Mouse (Mus musculus) lung, embryonic 14.5 days (tissue): ENCODE measurements around the gene Slc25a42. TPM values are rescaled to one million over a fixed set of nuclear protein-coding genes. Genes with fewer than 3 reads are reported as not detected.

ENCODE experiments used
- ATAC-seq: fragments of 200-750 bp; cut with Nextera tagmentation; 2 replicates; pipeline ENCODE4 v1.8.0; 2017; ENCODE audit warnings: mild to moderate bottlenecking, moderate TSS enrichment, moderate library complexity; ENCODE audit not compliant: insufficient read depth
- DNase-seq: peaks from one replicate; pipeline ENCODE4 v3.0.0-alpha.2; 2015
- H3K27ac ChIP-seq: fragments of 300-500 bp; sonication (generic); 2 replicates; pipeline ENCODE4 v1.5.1; 2014; ENCODE audit warnings: low read depth, mild to moderate bottlenecking, moderate library complexity
- H3K27me3 ChIP-seq: fragments of 300-500 bp; sonication (generic); 2 replicates; pipeline ENCODE4 v1.6.1; 2014; ENCODE audit warnings: low read length, control low read depth; ENCODE audit not compliant: insufficient read depth
- H3K36me3 ChIP-seq: fragments of 300-500 bp; sonication (generic); 2 replicates; pipeline ENCODE4 v1.6.1; 2014; ENCODE audit warnings: control low read depth; ENCODE audit not compliant: insufficient read depth
- H3K4me1 ChIP-seq: fragments of 300-500 bp; sonication (generic); 2 replicates; pipeline ENCODE4 v1.6.1; 2014; ENCODE audit warnings: antibody characterized with exemption, control low read depth; ENCODE audit not compliant: insufficient read depth
- H3K4me2 ChIP-seq: fragments of 300-500 bp; sonication (generic); 2 replicates; pipeline ENCODE4 v1.6.1; 2014; ENCODE audit warnings: mild to moderate bottlenecking
- H3K4me3 ChIP-seq: fragments of 300-500 bp; sonication (generic); 2 replicates; pipeline ENCODE4 v1.5.1; 2014; ENCODE audit warnings: low read depth, low read length
- H3K9ac ChIP-seq: fragments of 300-500 bp; sonication (generic); 2 replicates; pipeline ENCODE4 v1.6.1; 2014
- H3K9me3 ChIP-seq: fragments of 300-500 bp; sonication (generic); 2 replicates; pipeline ENCODE4 v1.6.1; 2016; ENCODE audit warnings: low read depth, low read length, control low read depth
- CTCF ChIP-seq: IDR thresholded peaks from 2 replicates; pipeline ENCODE4 v1.5.1; 2016; ENCODE audit warnings: antibody characterized with exemption, low read depth
- WGBS: fragments of 180-500 bp; shearing (Covaris S2); extraction: QIAGEN DNeasy Blood & Tissue Kit; methylation state at CpG from one replicate; pipeline ENCODE4 v1.1.7; 2014; 5-methylcytosine and 5-hydroxymethylcytosine counted together
- polyA plus RNA-seq: library from polyadenylated mRNA; unstranded; fragments of >200 nt; fragmentation: Nextera tagmentation; extraction: Ambion mirVana; gene quantifications from 2 replicates; pipeline ENCODE4 v1.2.1, GENCODE M21; 2014

Slc25a42 gene
- polyA plus RNA-seq, 1 experiment from 2014 or later = 3.2 TPM

- no peaks in the 10 kb centered on the region for H3K9me3 ChIP-seq
- no peaks in the 10 kb centered on the region for H3K27me3 ChIP-seq
- ATAC-seq (no peak), DNase-seq (no peak)
- H3K4me1 ChIP-seq = no peaks in the 10 kb centered on the region
- no peak overlapping the region for H3K9ac ChIP-seq
- 52% methylated on average over 5 of the region's 5 CpGs for WGBS
- no peak overlapping the region for H3K4me3 ChIP-seq
- H3K4me2 ChIP-seq = no peak overlapping the region
- H3K27ac ChIP-seq = no peak overlapping the region
- TF ChIP-seq CTCF = no peak
- no peaks in the 10 kb centered on the region for H3K36me3 ChIP-seq
Observed at GRCm38 (mm10) chr8:70215092-70215491, 3.0 kb upstream of the Slc25a42 start.

- Histone ChIP-seq H3K9me3 (no peaks in the 10 kb centered on the region), H3K4me2 (no peak overlapping the region), H3K36me3 (no peaks in the 10 kb centered on the region), H3K4me3 (no peak overlapping the region), H3K4me1 (no peaks in the 10 kb centered on the region), H3K27me3 (no peaks in the 10 kb centered on the region), H3K9ac (no peak overlapping the region), H3K27ac (no peak overlapping the region)
- WGBS = 63% methylated on average over 3 of the region's 3 CpGs
- no peak for DNase-seq
- ATAC-seq = no peak
- no peak for TF ChIP-seq CTCF
Observed at GRCm38 (mm10) chr8:70214411-70214810, 2.3 kb upstream of the Slc25a42 start.

- DNase-seq = no peak
- peak overlapping the region; percentile 53 for H3K9ac ChIP-seq
- ATAC-seq = no peak
- peak overlapping the region; percentile 91 for H3K4me2 ChIP-seq
- H3K27ac ChIP-seq = 0 out of 2 replicates have a peak overlapping the region, but pooled peaks have one; percentile 31
- H3K4me1 ChIP-seq = no peaks in the 10 kb centered on the region
- no peak for TF ChIP-seq CTCF
- H3K9me3 ChIP-seq = no peaks in the 10 kb centered on the region
- WGBS = 2% methylated on average over 31 of the region's 31 CpGs
- H3K4me3 ChIP-seq = peak overlapping the region; percentile 58
- no peaks in the 10 kb centered on the region for H3K27me3 ChIP-seq
- no peaks in the 10 kb centered on the region for H3K36me3 ChIP-seq
Observed at GRCm38 (mm10) chr8:70211726-70212111, 386 bp downstream of the Slc25a42 start.

GRCm38 (mm10) chr8:70211275-70211674, 830 bp downstream of the Slc25a42 start:
- no peak for ATAC-seq
- H3K4me2 ChIP-seq = peak overlapping the region; percentile 91
- H3K9me3 ChIP-seq = no peaks in the 10 kb centered on the region
- WGBS = 86% methylated on average over 1 of the region's 1 CpGs
- no peak for DNase-seq
- peak overlapping the region; percentile 58 for H3K4me3 ChIP-seq
- H3K27me3 ChIP-seq = no peaks in the 10 kb centered on the region
- no peaks in the 10 kb centered on the region for H3K4me1 ChIP-seq
- no peaks in the 10 kb centered on the region for H3K36me3 ChIP-seq
- H3K9ac ChIP-seq = peak overlapping the region; percentile 53
- no peak for TF ChIP-seq CTCF
- no peak overlapping the region for H3K27ac ChIP-seq

- H3K27ac ChIP-seq = no peak overlapping the region
- no peaks in the 10 kb centered on the region for H3K27me3 ChIP-seq
- H3K4me3 ChIP-seq = no peak overlapping the region
- no peak for TF ChIP-seq CTCF
- H3K9ac ChIP-seq = no peak overlapping the region
- no peaks in the 10 kb centered on the region for H3K36me3 ChIP-seq
- no peaks in the 10 kb centered on the region for H3K9me3 ChIP-seq
- 14% methylated on average over 8 of the region's 8 CpGs for WGBS
- H3K4me1 ChIP-seq = no peaks in the 10 kb centered on the region
- DNase-seq = peak; percentile 42
- H3K4me2 ChIP-seq = peak overlapping the region; percentile 91
- ATAC-seq = no peak
Observed at GRCm38 (mm10) chr8:70210538-70210937, 1.6 kb downstream of the Slc25a42 start.

- 30% methylated on average over 1 of the region's 1 CpGs for WGBS
- Histone ChIP-seq H3K36me3 (no peaks in the 10 kb centered on the region), H3K27me3 (no peaks in the 10 kb centered on the region), H3K4me2 (no peak overlapping the region), H3K27ac (no peak overlapping the region), H3K4me1 (no peaks in the 10 kb centered on the region), H3K4me3 (no peak overlapping the region), H3K9ac (no peak overlapping the region), H3K9me3 (no peaks in the 10 kb centered on the region)
- ATAC-seq (no peak), DNase-seq (no peak)
- TF ChIP-seq CTCF = no peak
Observed at GRCm38 (mm10) chr8:70208130-70208529, 4.0 kb downstream of the Slc25a42 start.

- Histone ChIP-seq H3K27me3 (no peaks in the 10 kb centered on the region), H3K4me1 (peaks cover 3% of the 10 kb centered on the region; the same call in 1 of the 2 replicates), H3K36me3 (no peaks in the 10 kb centered on the region), H3K4me3 (no peak overlapping the region), H3K9ac (no peak overlapping the region), H3K4me2 (no peak overlapping the region), H3K27ac (no peak overlapping the region), H3K9me3 (no peaks in the 10 kb centered on the region)
- no peak for DNase-seq
- ATAC-seq = no peak
- TF ChIP-seq CTCF = no peak
- WGBS = 68% methylated on average over 1 of the region's 1 CpGs
Observed at GRCm38 (mm10) chr8:70204757-70205156, 7.3 kb downstream of the Slc25a42 start.

- Histone ChIP-seq H3K4me1 (peaks cover 3% of the 10 kb centered on the region; the same call in 1 of the 2 replicates), H3K36me3 (no peaks in the 10 kb centered on the region), H3K27me3 (no peaks in the 10 kb centered on the region), H3K4me3 (no peak overlapping the region), H3K9me3 (no peaks in the 10 kb centered on the region), H3K9ac (no peak overlapping the region), H3K27ac (no peak overlapping the region), H3K4me2 (no peak overlapping the region)
- WGBS = 67% methylated on average over 4 of the region's 4 CpGs
- DNase-seq (no peak), ATAC-seq (no peak)
- TF ChIP-seq CTCF = no peak
Observed at GRCm38 (mm10) chr8:70203072-70203471, 9.0 kb downstream of the Slc25a42 start.
